Mouse (Mus musculus): ENCODE measurements around the gene Rnf17. TPM values are rescaled to one million over a fixed set of nuclear protein-coding genes. Genes with fewer than 3 reads are reported as not detected.
A peak's percentile ranks its signal among the peaks of the same experiment; 100 is the strongest.

The Rnf17 gene
- polyA plus RNA-seq, 3 experiments from 2014 or later, result 0.45 to 2.5 (median 0.51) TPM

DNA sequence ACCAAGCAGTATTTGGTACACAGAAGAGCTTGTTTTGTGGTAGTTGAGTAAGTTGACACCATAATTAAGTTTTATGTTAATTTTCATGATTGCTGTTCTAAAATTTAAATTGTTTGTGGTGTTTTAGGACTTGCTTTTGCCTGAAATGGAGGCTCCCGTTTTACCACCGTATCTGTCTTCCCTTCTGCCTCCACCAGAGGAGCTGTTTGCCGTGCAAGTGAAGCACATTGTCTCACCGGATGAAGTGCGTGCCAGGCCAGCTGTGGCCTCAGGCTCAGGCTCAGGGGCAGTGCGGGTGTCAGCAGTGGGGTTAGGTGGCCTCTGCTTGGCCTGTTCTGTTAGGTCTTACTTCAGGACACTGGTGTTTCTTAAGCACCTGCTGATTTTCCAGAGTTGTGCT lies 109.7 kb downstream of the Rnf17 start:
- no peak for ATAC-seq

DNA sequence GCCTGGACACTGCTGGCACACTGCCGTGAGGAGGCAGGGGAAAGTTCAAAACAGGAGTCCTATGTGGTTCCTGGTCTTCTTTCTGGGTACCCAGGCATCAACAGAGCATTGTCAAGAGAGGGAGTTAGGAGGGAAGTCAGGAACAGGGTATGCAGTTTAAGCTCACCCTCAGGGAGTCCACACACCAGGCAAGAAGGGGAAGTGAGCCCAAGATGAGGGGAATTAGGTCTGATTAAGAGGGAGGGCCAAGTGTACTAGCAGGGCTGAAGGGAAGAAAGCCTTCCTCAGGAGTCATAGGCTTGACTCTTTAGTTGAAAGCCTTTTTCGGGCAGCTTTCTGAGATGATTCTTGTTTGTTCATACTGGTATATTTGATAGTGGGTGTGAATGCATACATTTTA lies 112.4 kb downstream of the Rnf17 start:
- no peak for ATAC-seq

DNA sequence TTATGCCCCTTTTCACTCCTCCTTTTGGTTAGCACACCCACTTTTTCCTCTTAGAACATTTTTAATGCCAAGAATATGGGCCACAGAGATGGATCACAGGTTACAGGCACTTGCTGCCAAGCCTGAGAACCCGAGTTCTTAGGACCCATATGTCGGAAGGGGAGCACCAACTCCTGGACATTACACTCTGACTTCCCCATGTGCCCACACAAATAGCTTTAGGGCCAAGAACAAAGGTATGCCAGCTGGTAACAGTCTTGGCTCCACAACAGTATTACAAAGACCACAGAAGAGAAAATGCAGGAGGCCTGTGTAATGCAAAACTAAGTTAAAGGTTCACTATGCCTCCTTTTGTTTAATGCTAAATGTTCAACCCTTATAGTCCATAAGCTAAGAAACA lies 128.4 kb downstream of the Rnf17 start:
- ATAC-seq, result no peak

DNA sequence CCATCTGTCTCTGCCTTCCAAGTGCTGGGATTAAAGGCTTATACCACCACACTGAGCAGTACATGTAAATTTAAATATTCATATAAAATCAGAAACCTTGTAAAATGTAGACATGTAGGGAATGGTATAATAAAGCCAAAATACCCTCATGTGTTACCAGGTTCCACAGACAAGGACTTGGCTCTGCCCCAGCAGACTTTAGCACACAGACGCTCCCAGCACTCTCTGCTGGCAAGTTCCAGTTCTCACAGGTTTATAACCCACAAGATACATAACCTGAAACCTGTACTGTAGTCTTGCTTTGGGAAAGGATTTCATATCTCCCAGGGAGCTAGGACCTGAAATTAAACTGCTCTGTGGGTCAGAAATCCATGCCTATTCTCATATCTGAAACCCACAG lies 142.6 kb downstream of the Rnf17 start:
- no peak for ATAC-seq

DNA sequence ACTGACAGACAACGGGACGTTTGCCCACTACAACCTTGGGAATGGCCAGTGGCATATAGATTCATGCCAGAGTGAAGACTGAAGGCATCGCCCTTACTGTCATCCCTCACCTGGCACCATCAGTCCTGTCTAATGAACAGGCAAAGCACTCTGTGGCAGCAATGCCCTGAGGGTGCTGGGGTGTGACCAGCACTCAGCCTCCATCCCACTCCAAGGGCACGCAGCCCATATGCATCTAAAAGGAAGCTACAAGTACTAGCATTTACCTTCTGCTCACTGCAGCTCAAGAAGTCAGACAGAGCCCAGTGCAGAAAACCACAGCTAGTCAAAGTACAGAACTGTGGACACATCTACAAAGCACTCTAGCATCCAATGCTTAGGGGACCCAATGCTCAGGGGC lies 143.1 kb downstream of the Rnf17 start:
- no peak for ATAC-seq

DNA sequence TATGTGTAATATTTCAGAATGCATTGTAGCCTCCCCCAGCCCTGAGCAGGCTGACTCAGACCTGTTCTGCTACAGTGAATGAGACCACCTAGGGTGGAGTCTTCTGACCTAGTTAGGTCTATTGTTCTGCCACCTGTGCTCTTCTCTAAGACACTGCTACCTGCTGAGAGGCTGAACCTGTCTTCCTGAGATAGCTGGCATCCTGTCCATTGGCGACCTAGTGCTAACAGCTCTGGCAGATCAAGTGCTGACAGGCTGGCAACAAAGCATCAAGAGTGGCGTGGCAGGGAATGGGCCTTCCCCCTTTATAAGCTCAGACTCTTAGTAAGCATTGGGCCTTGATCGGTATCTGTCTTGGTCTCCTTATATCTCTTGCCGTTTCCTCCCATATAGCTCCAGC lies 148.6 kb downstream of the Rnf17 start:
- no peak for ATAC-seq

DNA sequence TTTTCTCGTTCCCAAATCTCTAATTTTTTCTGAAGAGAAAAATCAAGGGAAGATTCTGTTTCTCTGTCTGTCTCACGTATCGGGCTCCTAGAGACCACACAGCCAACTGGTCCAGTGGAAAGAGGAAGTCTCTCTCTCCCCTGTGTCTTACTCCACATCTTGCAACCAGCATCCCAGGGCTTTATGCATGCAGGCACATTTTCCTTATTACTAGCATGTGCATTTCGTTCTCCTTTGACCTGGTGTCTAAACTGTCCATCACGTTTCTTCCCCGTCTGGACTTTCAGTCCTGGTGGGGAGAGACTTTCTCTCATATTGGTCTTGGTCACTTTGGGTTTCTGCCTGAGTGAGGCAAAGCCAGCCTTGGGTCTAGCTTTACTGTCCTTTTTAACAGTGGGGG lies 150.5 kb downstream of the Rnf17 start:
- no peak for ATAC-seq

DNA sequence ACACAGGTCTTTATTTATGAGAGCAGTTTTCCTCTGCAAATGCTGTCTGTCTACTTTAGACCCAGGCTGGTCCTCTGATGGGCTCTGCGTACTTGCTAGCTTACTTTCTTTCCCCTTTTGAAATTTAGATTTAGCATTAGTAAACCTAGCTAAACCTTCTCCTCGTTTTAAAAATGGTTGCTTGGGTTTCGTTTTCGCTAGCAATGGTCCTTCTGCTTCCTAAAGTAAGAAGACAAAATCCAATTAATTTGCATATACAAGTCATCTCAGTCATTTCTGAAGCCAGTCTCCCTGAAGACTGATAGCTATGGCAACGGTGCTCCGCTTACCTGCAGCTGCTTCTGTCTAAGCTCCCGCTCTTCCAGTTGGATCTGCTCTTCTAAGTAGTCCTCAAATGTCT lies 150.9 kb downstream of the Rnf17 start:
- ATAC-seq, result no peak

DNA sequence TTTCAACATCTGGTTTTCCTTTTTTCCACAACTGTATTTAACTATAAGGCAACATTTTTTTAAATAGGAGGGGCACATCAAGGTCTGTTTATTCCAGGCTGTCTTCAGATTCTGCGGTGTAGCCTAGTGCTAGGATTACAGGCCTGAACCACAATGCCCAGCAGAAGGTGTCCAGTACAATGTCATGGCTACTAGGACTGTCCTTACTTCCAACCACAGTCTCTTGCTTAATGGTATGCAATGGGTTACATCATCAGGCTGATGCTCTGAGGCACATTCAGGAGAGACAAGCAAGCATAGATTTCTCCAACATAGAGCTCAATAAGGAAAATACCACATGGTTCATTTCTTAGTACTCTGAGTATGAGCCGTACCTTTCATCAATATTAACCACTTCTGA lies 152.3 kb downstream of the Rnf17 start:
- no peak for ATAC-seq

DNA sequence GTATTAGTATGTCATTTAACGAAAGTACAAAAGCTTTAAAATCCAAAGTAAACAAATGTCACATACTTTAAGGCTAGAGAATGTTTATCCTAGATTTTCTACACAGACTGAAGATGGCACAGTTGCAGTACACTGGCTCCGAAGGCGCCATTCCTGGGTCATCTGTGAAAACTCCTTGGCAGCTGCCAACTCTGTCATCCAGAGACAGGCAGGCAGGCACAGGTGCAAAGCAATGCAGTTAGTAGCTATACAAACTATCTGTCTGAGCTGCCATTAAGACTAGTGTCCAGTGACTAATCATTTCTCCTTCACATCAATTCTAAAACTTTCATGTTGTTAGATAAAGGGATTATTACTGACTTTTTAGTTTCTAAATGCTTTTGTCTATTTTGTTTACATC lies 156.8 kb downstream of the Rnf17 start:
- no peak for ATAC-seq

DNA sequence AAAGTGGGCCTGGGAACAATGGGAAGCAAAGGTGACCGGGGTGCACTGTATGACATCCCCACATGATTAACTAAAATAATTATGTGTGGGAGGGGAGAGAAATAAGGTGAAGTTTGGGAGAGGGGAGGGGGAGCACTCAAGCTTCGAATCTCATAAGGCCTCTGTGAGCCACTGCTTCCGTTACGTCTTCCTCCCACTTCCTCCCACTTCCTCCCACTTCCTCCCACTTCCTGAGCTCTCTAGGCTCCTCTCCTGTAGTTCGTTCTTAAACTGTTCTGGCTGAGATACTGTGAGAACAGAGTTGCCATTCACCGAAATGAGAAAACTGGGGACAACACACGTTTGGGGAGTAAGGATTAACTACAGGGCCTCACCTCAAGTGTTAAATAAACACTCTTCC lies 165.1 kb downstream of the Rnf17 start:
- no peak for ATAC-seq

DNA sequence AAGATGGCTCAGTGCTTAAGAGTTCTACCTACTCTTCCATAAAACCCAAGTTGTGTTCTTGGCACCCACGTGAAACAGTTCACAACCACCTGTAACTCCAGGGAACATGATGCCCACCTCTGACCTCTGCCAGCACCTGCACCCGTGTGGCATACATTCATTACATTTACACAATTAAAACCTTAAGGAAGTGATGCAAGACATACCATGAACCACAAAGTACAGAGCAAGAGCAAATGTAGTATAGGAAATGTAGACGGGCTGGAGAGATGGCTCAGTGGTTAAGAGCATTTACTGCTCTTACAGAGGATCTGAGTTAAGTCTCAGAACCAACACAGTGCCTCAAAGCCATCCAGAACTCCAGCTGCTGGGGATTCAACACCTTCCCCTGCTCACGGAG lies 166.7 kb downstream of the Rnf17 start:
- no peak for ATAC-seq

DNA sequence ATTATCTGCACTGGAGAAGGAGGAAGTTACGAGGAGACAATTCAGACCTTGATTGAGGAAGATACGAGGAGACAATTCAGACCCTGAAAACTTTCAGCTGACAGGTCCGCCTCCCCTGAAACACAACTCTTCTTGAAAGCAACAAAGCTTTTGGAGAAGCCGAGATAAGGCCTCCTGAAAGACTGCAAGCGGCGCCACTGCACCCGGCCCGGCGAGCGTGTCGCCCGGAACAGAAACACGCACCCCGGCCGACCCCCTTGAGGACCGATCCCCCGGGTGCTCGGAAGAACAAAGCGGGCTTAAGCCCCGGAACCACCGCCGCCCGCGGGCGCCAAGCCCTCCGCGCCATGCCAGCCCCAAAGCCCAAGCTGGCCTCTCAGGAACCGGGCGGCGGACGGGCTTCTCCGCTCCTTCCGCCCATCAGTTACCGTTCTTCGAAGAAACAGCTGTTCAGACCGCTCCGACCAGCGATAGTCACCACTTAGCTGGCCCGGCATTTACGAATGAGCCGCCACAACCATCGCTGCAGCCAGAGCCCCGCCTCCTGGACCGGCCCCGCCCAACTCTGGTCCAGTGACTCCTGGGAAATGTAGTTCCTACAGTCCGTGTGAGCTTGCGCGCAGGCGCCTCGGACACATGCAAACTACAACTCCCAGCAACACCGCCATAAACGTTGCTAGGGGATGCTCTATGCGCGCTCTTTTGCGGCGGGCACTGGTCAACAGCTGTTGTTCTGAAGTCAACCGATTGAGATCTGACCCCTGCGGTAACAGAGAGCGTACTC lies 169.1 kb downstream of the Rnf17 start:
- ATAC-seq, result peak; percentile 89

DNA sequence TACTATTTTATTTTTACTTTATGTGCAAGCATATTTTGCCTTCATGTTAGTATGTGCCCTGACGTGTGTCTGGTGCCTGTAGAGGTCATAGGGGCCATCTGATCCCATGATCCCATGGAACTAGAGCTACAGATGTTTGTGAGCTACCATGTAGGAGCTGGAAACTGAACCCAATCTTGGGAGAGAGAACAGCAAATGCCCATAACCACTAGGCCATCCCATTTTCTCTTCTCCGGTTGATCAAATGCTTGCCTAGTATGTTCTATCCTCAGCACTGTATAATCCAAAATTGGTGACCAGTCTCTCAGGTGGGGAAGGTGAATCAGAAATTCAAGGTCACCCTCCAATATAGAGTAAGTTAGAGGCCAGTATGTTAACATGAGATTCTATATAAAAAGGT lies 170.2 kb downstream of the Rnf17 start:
- no peak for ATAC-seq

Other genes with a start within 250 kb of the Rnf17 start
- gene Gzmg, start 243.0 kb upstream of the Rnf17 start, polyA plus RNA-seq (2017; shearing (Covaris generic)), result not detected
- gene Gzmn, start 228.0 kb upstream of the Rnf17 start, polyA plus RNA-seq (2017; shearing (Covaris generic)), result not detected
- not detected for gene Gzmf, start 191.2 kb upstream of the Rnf17 start, polyA plus RNA-seq (2017; shearing (Covaris generic))
- 1 to 10 TPM; 3.0 to 5.8 (median 4.6) TPM for gene Gzmc, start 167.9 kb upstream of the Rnf17 start, polyA plus RNA-seq (2017; shearing (Covaris generic))
- 100 to 1,000 TPM in 1 of 3 experiments, 10 to 100 TPM in 2; 13.5 to 296 (median 19.9) TPM for gene Gzmb, start 140.3 kb upstream of the Rnf17 start, polyA plus RNA-seq (2017; shearing (Covaris generic))
- gene Atp12a, start 37.5 kb upstream of the Rnf17 start, polyA plus RNA-seq (2017; shearing (Covaris generic)), result not detected
- gene Cenpj, start 172.8 kb downstream of the Rnf17 start, polyA plus RNA-seq (2017; shearing (Covaris generic)), result 1 to 10 TPM; 5.9 to 9.0 (median 6.2) TPM
- 10 to 100 TPM; 39.5 to 62.9 (median 61.5) TPM for gene Parp4, start 173.0 kb downstream of the Rnf17 start, polyA plus RNA-seq (2017; shearing (Covaris generic))